Mouse (Mus musculus) bone marrow macrophage, adult 2 months (primary cell): ENCODE data around the gene Cnksr3.

Source experiments
- CTCF ChIP-seq: IDR thresholded peaks from 2 replicates; pipeline ENCODE4 v1.5.1; 2012; ENCODE audit warnings: low read depth, mild to moderate bottlenecking, low read length, moderate library complexity
- POLR2A ChIP-seq: IDR thresholded peaks from 2 replicates; pipeline ENCODE4 v1.6.1; 2012; ENCODE audit warnings: mild to moderate bottlenecking, low read depth, low read length, borderline replicate concordance

DNA sequence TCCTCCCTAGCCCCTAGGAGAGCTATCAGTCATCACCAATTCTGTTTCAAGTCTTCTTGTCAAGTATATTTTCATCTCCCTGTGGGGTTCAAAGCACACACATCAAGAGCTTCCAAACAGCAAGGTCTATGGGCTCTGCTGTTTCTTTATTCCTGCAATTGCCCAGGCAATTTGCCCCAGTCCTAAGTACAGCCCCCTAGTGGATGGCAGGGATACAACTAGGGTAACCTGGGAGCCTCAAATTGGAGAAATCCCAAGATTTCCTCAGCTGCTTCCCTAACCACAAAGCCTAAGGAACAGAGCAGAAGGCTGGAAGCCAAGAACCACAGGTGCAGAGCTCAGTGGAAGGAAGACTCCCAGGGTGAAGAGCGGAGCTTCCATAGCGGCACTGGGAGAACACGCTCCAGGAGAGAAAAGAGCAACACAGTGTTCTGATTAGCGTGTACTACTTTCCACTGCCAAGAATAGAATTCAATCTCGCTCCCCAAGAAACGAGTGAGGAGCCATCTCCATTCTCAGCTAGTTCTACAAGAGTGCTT is 100.5 kb downstream of the Cnksr3 start:
- TF ChIP-seq CTCF (no peak), POLR2A (no peak)
